Mouse (Mus musculus): Measurements from ENCODE around the gene Slc26a8. TPM values are rescaled to one million over a fixed set of nuclear protein-coding genes. Genes with fewer than 3 reads are reported as not detected.

The Slc26a8 gene
- polyA plus RNA-seq, 1 experiment from 2014 or later = 2.1 TPM

DNA sequence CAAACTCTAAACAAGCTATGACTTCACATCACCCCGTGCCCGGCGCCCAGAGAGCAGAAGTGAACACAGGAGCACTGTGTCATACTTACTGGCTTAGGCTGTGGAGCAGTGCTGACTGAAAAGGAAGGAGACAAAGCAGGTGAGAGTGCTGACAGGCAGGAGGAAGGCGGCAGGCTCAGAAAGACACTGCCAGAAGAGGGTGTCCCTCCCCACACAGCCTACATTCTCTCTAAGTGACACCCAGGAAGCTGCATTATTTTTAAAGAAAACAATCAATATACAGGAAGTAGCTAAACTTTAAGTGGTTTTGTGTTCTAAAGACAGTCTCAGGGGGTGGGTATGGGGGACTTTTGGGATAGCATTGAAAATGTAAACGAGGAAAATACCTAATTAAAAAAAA is 89.3 kb downstream of the Slc26a8 start:
- no peak for ATAC-seq
- no peak overlapping the region for H3K27ac ChIP-seq (ENCODE audit: low read length)
- H3K4me2 ChIP-seq (ENCODE audit: low read length) = no peak overlapping the region
- 95% methylated on average over 5 of the region's 5 CpGs for WGBS
- H3K27me3 ChIP-seq (ENCODE audit: control insufficient read depth, insufficient read depth, low read depth, low read length) = no peaks in the 10 kb centered on the region
- peaks cover 57% of the 10 kb centered on the region for H3K36me3 ChIP-seq (ENCODE audit: control insufficient read depth, insufficient read depth, low read length)
- H3K4me1 ChIP-seq (ENCODE audit: control insufficient read depth, insufficient read depth, low read length) = no peaks in the 10 kb centered on the region
- H3K9me3 ChIP-seq (replicated peaks; ENCODE audit: control insufficient read depth, low read length, poor library complexity, severe bottlenecking) = no peaks in the 10 kb centered on the region
- H3K4me3 ChIP-seq (ENCODE audit: low read depth, low read length) = no peak overlapping the region
- no peak overlapping the region for H3K9ac ChIP-seq (ENCODE audit: low read depth, low read length)

DNA sequence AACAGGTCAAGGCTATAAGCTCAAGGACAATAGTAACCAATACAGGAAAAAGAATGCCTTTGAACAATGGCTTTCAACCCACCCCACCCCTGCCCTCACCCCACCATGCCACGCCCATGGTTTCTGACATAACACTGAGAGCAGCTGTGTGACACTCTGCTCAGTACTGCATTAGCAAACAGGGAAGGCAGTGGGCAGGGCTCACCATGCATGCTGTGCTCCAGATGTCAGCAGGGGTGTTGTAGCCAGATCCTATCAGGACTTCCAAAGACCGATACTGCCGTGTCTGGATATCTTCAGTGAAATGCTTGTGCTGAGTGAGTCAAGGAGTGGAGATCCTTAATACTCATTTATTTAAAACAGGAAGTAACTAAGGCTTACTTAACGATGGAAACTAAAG is 96.1 kb downstream of the Slc26a8 start:
- Histone ChIP-seq H3K4me3 (ENCODE audit: low read depth, low read length) (no peak overlapping the region), H3K4me2 (ENCODE audit: low read length) (no peak overlapping the region), H3K9me3 (replicated peaks; ENCODE audit: control insufficient read depth, low read length, poor library complexity, severe bottlenecking) (no peaks in the 10 kb centered on the region), H3K36me3 (ENCODE audit: control insufficient read depth, insufficient read depth, low read length) (peaks cover 38% of the 10 kb centered on the region), H3K4me1 (ENCODE audit: control insufficient read depth, insufficient read depth, low read length) (no peaks in the 10 kb centered on the region), H3K27ac (ENCODE audit: low read length) (no peak overlapping the region), H3K9ac (ENCODE audit: low read depth, low read length) (no peak overlapping the region), H3K27me3 (ENCODE audit: control insufficient read depth, insufficient read depth, low read depth, low read length) (no peaks in the 10 kb centered on the region)
- no peak for ATAC-seq
- WGBS = 85% methylated on average over 4 of the region's 4 CpGs

DNA sequence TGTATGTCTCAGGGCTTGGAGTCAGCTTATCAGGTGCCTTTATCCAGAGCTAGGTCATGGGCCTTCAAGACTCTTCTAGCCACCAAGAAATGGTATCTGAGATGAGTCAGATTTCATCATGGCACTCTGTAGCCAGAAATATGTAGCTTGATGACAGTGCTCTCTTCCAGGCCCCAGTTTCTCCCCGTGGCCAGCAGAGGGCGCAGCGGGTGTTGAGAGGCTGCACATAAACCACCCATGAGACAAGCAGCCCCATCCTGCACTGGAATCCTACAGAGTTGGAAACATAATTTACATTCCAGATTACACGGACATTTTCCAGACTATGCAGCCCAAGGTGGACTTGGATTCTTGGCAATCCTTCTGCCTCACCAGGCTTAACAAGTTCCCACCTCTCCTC is 97.0 kb downstream of the Slc26a8 start:
- H3K4me2 ChIP-seq (ENCODE audit: low read length) = no peak overlapping the region
- no peaks in the 10 kb centered on the region for H3K9me3 ChIP-seq (replicated peaks; ENCODE audit: control insufficient read depth, low read length, poor library complexity, severe bottlenecking)
- no peak overlapping the region for H3K27ac ChIP-seq (ENCODE audit: low read length)
- 19% methylated on average over 4 of the region's 4 CpGs for WGBS
- H3K9ac ChIP-seq (ENCODE audit: low read depth, low read length) = no peak overlapping the region
- H3K4me1 ChIP-seq (ENCODE audit: control insufficient read depth, insufficient read depth, low read length) = no peaks in the 10 kb centered on the region
- no peak for ATAC-seq
- no peaks in the 10 kb centered on the region for H3K27me3 ChIP-seq (ENCODE audit: control insufficient read depth, insufficient read depth, low read depth, low read length)
- peaks cover 37% of the 10 kb centered on the region for H3K36me3 ChIP-seq (ENCODE audit: control insufficient read depth, insufficient read depth, low read length)
- no peak overlapping the region for H3K4me3 ChIP-seq (ENCODE audit: low read depth, low read length)

DNA sequence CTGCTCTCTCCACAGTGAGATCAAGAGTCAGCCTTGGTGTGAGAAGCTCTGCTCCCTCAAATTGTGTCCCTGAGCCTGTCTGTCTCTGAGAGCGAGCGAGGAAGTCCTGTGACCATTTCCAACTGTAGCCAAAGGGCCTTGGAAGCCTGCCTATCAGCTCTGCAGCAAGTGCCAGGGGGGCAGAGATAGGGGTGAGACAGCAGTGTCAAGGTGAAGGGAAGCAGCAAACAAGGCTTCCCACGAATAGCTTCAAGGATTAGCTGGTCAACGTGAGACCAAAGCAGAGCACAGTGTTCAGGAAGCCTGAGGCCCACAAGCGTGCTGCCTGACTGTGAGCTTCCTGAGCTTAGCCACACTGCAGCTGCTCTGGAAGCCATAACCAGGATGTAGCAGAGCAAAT is 98.6 kb downstream of the Slc26a8 start:
- Histone ChIP-seq H3K36me3 (ENCODE audit: control insufficient read depth, insufficient read depth, low read length) (peaks cover 31% of the 10 kb centered on the region), H3K4me3 (ENCODE audit: low read depth, low read length) (no peak overlapping the region), H3K4me2 (ENCODE audit: low read length) (no peak overlapping the region), H3K27ac (ENCODE audit: low read length) (no peak overlapping the region), H3K27me3 (ENCODE audit: control insufficient read depth, insufficient read depth, low read depth, low read length) (no peaks in the 10 kb centered on the region), H3K4me1 (ENCODE audit: control insufficient read depth, insufficient read depth, low read length) (no peaks in the 10 kb centered on the region), H3K9me3 (replicated peaks; ENCODE audit: control insufficient read depth, low read length, poor library complexity, severe bottlenecking) (no peaks in the 10 kb centered on the region), H3K9ac (ENCODE audit: low read depth, low read length) (no peak overlapping the region)
- WGBS = 94% methylated on average over 5 of the region's 5 CpGs
- ATAC-seq = no peak

DNA sequence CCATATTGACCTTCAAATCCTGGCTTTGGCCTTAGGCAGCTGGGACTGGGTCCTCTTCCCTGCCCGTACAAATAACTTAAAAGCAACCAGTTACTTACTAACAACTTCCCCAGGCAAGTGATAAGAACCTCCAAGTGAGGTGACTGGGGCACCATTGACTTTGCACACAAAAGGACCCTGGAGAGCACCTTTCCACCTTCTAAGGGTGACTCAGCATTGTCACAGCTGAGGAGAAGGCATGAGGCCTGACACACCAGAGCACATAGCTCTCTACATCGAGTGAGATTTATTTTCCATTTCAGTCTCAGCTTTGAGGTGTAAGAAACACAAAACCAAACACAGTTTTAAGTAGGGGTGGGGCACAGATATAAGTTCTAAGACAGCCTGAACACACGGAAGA is 99.4 kb downstream of the Slc26a8 start:
- Histone ChIP-seq H3K9me3 (replicated peaks; ENCODE audit: control insufficient read depth, low read length, poor library complexity, severe bottlenecking) (no peaks in the 10 kb centered on the region), H3K27me3 (ENCODE audit: control insufficient read depth, insufficient read depth, low read depth, low read length) (no peaks in the 10 kb centered on the region), H3K4me1 (ENCODE audit: control insufficient read depth, insufficient read depth, low read length) (no peaks in the 10 kb centered on the region), H3K36me3 (ENCODE audit: control insufficient read depth, insufficient read depth, low read length) (peaks cover 27% of the 10 kb centered on the region), H3K27ac (ENCODE audit: low read length) (no peak overlapping the region), H3K4me3 (ENCODE audit: low read depth, low read length) (no peak overlapping the region), H3K4me2 (ENCODE audit: low read length) (no peak overlapping the region), H3K9ac (ENCODE audit: low read depth, low read length) (no peak overlapping the region)
- 92% methylated on average over 3 of the region's 3 CpGs for WGBS
- ATAC-seq = no peak

DNA sequence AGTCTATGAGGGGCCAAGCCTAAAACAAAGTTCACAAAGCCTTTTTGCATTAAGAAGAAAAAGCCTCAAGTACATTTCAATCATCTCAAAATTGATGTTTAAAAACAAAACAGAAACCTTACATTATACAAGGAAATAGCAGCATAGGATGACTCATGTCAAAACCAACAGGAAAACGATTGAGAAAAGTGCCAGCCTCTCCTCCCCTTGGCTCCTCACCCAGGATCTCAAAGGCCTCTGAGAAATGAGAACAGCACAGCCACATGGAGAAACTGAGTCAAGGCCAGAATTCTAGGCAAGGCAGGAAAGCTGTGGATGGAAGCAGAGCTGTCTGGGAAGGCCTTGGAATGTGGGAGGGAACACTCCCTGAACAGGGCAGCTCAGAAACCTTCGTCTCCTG is 101.4 kb downstream of the Slc26a8 start:
- 87% methylated on average over 2 of the region's 2 CpGs for WGBS
- Histone ChIP-seq H3K27me3 (ENCODE audit: control insufficient read depth, insufficient read depth, low read depth, low read length) (no peaks in the 10 kb centered on the region), H3K9ac (ENCODE audit: low read depth, low read length) (no peak overlapping the region), H3K4me3 (ENCODE audit: low read depth, low read length) (no peak overlapping the region), H3K9me3 (replicated peaks; ENCODE audit: control insufficient read depth, low read length, poor library complexity, severe bottlenecking) (no peaks in the 10 kb centered on the region), H3K4me1 (ENCODE audit: control insufficient read depth, insufficient read depth, low read length) (no peaks in the 10 kb centered on the region), H3K4me2 (ENCODE audit: low read length) (no peak overlapping the region), H3K27ac (ENCODE audit: low read length) (no peak overlapping the region), H3K36me3 (ENCODE audit: control insufficient read depth, insufficient read depth, low read length) (peaks cover 23% of the 10 kb centered on the region)
- no peak for ATAC-seq

Other genes with a start within 250 kb of the Slc26a8 start
- gene Fkbp5, start 172.7 kb downstream of the Slc26a8 start, polyA plus RNA-seq (2015; fragmentation: Nextera tagmentation; extraction: Ambion mirVana) = 36.3 and 40.5 TPM in 2 replicates
- not detected in 2 replicates for gene Armc12, start 159.4 kb downstream of the Slc26a8 start, polyA plus RNA-seq (2015; fragmentation: Nextera tagmentation; extraction: Ambion mirVana)
- not detected in 2 replicates for gene Clpsl2, start 140.8 kb downstream of the Slc26a8 start, polyA plus RNA-seq (2015; fragmentation: Nextera tagmentation; extraction: Ambion mirVana)
- gene Clps, start 129.5 kb downstream of the Slc26a8 start, polyA plus RNA-seq (2015; fragmentation: Nextera tagmentation; extraction: Ambion mirVana) = not detected in 2 replicates
- gene Lhfpl5, start 114.6 kb downstream of the Slc26a8 start, polyA plus RNA-seq (2015; fragmentation: Nextera tagmentation; extraction: Ambion mirVana) = 13.1 and 16.6 TPM in 2 replicates
- 84.9 and 91.4 TPM in 2 replicates for gene Srpk1, start 67.5 kb downstream of the Slc26a8 start, polyA plus RNA-seq (2015; fragmentation: Nextera tagmentation; extraction: Ambion mirVana)
- gene Mapk14, start 1.1 kb upstream of the Slc26a8 start, polyA plus RNA-seq (2015; fragmentation: Nextera tagmentation; extraction: Ambion mirVana) = 23.2 TPM in 2 replicates
- gene AC170998.1, start 35.9 kb upstream of the Slc26a8 start, polyA plus RNA-seq (2015; fragmentation: Nextera tagmentation; extraction: Ambion mirVana) = 2.3 and 3.2 TPM in 2 replicates
- gene Mapk13, start 79.1 kb upstream of the Slc26a8 start, polyA plus RNA-seq (2015; fragmentation: Nextera tagmentation; extraction: Ambion mirVana) = 0.82 and 0.85 TPM in 2 replicates
- gene Brpf3, start 110.9 kb upstream of the Slc26a8 start, polyA plus RNA-seq (2015; fragmentation: Nextera tagmentation; extraction: Ambion mirVana) = 5.3 and 8.5 TPM in 2 replicates
- gene Pnpla1, start 168.2 kb upstream of the Slc26a8 start, polyA plus RNA-seq (2015; fragmentation: Nextera tagmentation; extraction: Ambion mirVana) = 0.06 TPM in 1 of 2 replicates, not detected in the other
- gene 4930539E08Rik, start 225.1 kb upstream of the Slc26a8 start, polyA plus RNA-seq (2015; fragmentation: Nextera tagmentation; extraction: Ambion mirVana) = 3.0 and 4.0 TPM in 2 replicates

All from midbrain, embryonic 16.5 days (tissue).